Mouse (Mus musculus) gastrocnemius, postnatal 4 days (tissue): Measurements from ENCODE around the gene Paxx. TPM values are rescaled to one million over a fixed set of nuclear protein-coding genes. Genes with fewer than 3 reads are reported as not detected.

ENCODE experiments used
- DNase-seq, 2 experiments: peaks; one replicate each; pipeline ENCODE4 v3.0.0; 2021 to 2022; ENCODE audit warnings: low spot score in 2 of 2, mixed read lengths in 2 of 2
- long read RNA-seq, 2 experiments: library from polyadenylated mRNA; stranded (forward); transcript quantifications; one replicate each; pipeline ENCODE4 v2.0.0; 2021
- total RNA-seq, 2 experiments: library from RNA; stranded (reverse); gene quantifications; 2 replicates each; pipeline ENCODE4 v1.2.3; 2021

Paxx gene
- total RNA-seq = 10 to 100 TPM; 40.0 to 45.9 TPM
- long read RNA-seq, experiment 1, transcript Paxx-201 (7 exons, 981 nt) = major isoform, 5 of 28 reads
- long read RNA-seq, experiment 1, partial matches to known transcripts = 5 of 28 reads
- long read RNA-seq, experiment 1, other reads (novel, unspliced or antisense) = 14 of 28 reads
- long read RNA-seq, experiment 2, partial matches to known transcripts = 3 of 26 reads
- long read RNA-seq, experiment 2, other reads (novel, unspliced or antisense) = 15 of 26 reads

DNA sequence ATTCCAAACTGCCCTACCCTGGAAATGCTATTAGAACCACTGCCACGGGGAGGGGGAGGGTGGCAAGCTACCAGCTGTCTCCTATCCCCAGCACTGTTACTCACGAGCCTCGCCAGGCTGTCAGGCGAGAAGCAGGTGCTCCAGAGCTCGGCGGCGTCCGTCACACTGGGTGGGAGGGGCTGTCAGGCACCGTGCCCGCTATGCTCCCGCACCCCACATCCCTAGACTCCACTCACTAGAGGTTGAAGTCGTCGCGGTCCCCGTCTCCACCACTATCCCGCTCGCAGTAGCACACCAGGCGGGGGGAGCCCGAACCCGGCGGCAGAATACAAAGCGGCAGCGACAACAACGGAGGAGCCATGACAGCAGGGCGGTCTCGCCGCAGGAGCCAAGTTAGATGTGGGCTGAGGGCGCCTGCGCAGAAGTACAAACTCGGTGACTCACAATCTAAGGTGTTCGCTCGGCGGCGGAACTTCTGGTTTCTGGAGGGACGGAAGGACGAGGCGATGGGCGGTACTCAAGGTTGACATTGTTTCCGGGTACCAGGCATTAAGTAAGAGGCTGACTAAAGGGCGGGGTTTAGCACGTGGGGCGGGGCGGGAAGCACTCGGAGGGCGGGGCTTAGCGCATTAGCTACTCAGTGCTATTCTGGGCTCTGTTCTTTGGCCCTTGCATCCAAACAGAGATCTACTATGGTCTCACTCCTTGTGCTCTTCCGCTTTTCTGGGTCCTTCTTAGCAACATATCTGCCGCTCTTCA lies at the start of gene Paxx:
Gene Paxx, minus strand, starts transcription at position 544 of the 759 bp plus-strand sequence.
- peak; percentile 79 to 91 for DNase-seq

DNA sequence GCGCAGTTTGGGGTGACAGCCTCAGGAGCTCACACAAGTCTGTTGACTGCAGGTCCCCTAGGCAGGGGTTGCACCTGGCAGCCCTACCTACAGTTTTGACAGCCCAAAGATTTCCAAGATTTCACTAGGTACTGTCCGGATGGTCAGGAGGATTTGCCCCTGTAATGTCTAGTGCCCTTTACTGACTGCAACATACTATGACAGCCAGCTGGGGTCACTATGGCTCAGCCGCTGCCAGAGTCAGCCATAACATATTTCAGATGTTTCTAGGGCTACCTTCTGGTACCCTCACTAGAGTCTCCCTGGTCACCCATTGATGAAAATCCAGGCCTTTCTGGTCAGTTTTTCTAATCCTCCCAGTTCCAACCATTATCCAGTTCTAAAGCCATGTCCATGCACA lies 49.0 kb upstream of the Paxx start:
- DNase-seq = no peak

- DNase-seq = no peak
Measured at GRCm38 (mm10) chr2:25506964-25507363, 46.1 kb upstream of the Paxx start.

- no peak for DNase-seq
Measured at GRCm38 (mm10) chr2:25505860-25506259, 45.0 kb upstream of the Paxx start.

- DNase-seq = no peak
Measured at GRCm38 (mm10) chr2:25505000-25505399, 44.1 kb upstream of the Paxx start.

DNA sequence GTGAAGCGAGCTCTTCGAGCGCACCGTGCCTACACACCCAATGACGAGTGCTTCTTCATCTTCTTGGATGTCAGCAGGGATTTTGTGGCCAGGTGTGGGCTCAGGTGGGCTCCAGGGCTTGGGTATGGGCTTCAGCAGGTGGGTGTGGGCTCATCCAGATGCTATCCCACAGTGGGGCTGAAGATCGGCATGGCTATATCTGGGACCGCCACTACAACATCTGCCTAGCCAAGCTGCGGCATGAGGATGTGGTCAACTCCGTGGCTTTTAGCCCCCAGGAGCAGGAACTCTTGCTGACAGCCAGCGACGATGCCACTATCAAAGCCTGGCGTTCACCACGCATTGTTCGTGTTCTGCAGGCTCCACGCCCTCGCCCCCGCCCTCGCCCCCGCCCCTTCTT lies 43.6 kb upstream of the Paxx start:
- no peak for DNase-seq

DNA sequence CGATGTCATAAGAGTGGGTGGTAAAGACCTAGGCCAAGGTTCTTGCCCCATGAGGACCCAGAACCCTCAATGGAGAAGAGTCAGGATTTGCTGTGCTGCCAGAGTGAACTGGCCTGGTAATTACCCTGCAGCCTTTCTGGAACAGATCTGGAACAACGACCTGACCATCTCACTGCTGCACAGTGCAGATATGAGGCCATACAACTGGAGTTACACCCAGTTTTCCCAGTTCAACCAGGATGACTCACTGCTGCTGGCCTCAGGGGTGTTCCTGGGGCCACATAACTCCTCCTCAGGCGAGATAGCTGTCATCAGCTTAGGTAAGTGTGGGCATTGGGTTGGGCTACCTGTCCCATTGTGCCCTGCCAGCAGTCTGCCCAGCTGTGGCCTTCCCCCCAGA lies 41.8 kb upstream of the Paxx start:
- DNase-seq = no peak

GRCm38 (mm10) chr2:25501593-25502486 lies 40.9 kb upstream of the Paxx start, which contains the start of gene C8g:
TSS of gene C8g (minus strand) at chr2:25501719.
- DNase-seq = no peak

GRCm38 (mm10) chr2:25500576-25501405 lies 39.9 kb upstream of the Paxx start, which contains the start of gene Fbxw5:
TSS of gene Fbxw5 (plus strand) at chr2:25500750.
- peak; percentile 70 to 86 for DNase-seq

DNA sequence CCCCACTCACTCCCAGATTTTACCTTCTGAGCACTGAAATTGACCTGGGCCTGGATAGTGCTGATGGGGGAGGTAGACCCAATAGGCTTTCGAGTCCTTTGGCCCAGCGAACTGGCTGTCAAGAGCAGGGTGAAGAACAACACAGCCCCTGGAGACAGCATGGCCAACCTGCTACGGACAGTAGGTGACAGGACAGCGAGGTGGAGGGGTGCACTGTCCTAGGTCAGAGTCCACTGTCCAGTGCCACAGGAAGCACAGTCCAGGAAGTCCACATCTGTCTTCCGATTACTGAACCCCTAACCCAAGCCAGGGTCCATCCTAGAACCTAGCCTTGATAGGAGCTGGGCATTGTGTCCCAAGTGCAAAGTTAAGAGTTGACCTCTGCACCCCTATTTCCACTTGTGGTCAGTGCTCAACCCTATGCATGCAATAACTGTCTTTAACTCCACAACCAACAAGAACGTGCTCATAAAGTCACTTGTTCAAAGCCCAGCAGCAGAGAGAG lies 39.2 kb upstream of the Paxx start:
- DNase-seq = no peak

- no peak for DNase-seq
Measured at GRCm38 (mm10) chr2:25498622-25499478, 38.0 kb upstream of the Paxx start.

GRCm38 (mm10) chr2:25497846-25498575 lies 37.1 kb upstream of the Paxx start:
- DNase-seq = no peak

GRCm38 (mm10) chr2:25496462-25496861 lies 35.6 kb upstream of the Paxx start:
- no peak for DNase-seq

GRCm38 (mm10) chr2:25493476-25493961 lies 32.6 kb upstream of the Paxx start, which contains the start of gene Lcn12:
TSS of gene Lcn12 (minus strand) at chr2:25493911.
- DNase-seq = no peak

GRCm38 (mm10) chr2:25492988-25493387 lies 32.1 kb upstream of the Paxx start:
- no peak for DNase-seq

DNA sequence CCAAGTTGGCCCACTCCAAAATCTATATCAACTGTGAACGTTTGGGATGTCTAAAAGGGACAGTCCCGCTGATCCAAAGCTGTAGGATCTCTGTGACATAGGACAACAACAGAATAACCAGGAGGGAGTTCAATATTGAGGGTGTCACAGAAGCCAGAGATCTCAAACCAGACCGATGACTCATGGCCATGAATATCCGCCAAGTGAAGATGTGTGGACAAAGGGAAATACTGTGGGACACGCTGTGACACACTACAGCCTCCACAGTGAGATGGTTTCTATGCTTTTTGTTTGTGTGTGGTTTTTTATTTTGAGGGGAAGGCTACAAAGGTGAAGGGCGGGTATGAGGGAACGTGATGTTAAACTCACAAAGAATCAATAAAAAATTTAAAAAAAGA lies 27.8 kb upstream of the Paxx start:
- no peak for DNase-seq

GRCm38 (mm10) chr2:25487965-25488670 lies 27.2 kb upstream of the Paxx start:
- no peak for DNase-seq
